Mouse (Mus musculus) erythroblast, embryonic 14.5 days (primary cell): ENCODE measurements around the gene Emx1.

Experiments
- GATA1 ChIP-seq: IDR thresholded peaks from 2 replicates; pipeline ENCODE4 v1.6.1; 2012; ENCODE audit warnings: low read length, inconsistent platforms, mixed read lengths
- TAL1 ChIP-seq: IDR thresholded peaks from 3 replicates; pipeline ENCODE4 v1.6.1; 2012; ENCODE audit warnings: low read length, inconsistent platforms, mixed read lengths

GRCm38 (mm10) chr6:85218684-85219445 is 31.6 kb downstream of the Emx1 start:
- no peak for TF ChIP-seq GATA1
- no peak for TF ChIP-seq TAL1
